Mouse (Mus musculus) stomach, postnatal 0 days (tissue): ENCODE results near the gene Gtpbp3.

Experiments used
- CTCF ChIP-seq: IDR thresholded peaks from 2 replicates; pipeline ENCODE4 v1.5.1; 2016; ENCODE audit warnings: antibody characterized with exemption, low read depth, mild to moderate bottlenecking, moderate library complexity
- EP300 ChIP-seq: optimal IDR thresholded peaks from 2 replicates; pipeline ENCODE3; 2016; ENCODE audit warnings: antibody characterized with exemption

DNA sequence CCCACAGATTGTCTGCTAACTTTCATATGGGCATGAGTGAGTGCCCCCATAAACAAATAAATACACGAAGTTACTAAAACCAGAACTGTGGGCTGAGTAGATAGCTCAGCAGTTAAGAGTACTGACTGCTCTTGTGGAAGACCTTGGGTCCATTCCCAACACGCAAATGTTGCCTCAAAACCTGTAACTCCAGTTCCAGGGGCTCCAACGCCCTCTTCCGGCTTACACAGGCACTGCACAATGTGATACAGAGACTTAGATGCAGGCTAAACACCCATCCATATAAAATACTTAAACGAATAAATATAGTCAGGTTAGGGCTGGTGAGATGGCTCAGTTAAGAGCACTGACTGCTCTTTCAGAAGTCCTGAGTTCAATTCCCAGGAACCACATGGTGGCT lies 27.1 kb downstream of the Gtpbp3 start:
- TF ChIP-seq CTCF: peak; percentile 28
- TF ChIP-seq EP300: no peak
